Mouse (Mus musculus) left cerebral cortex, postnatal 14 days (tissue): ENCODE data around the gene Nup107. TPM values are rescaled to one million over a fixed set of nuclear protein-coding genes. Genes with fewer than 3 reads are reported as not detected.

Experiments used
- DNase-seq, 2 experiments: peaks; one replicate each; pipeline ENCODE4 v3.0.0; 2021 to 2022; ENCODE audit warnings: low spot score in 2 of 2, mixed read lengths in 1 of 2
- intact Hi-C: fragments of 180-260 bp; cut with DNase I; formaldehyde crosslinking; loops from one replicate; pipeline ENCODE4 v1.15.1; 2025
- total RNA-seq, 2 experiments: library from RNA; stranded (reverse); gene quantifications; 2 replicates each; pipeline ENCODE4 v1.2.3; 2021

Nup107 gene
- total RNA-seq, 2 experiments from 2014 or later: 15.5 to 19.9 TPM

DNA sequence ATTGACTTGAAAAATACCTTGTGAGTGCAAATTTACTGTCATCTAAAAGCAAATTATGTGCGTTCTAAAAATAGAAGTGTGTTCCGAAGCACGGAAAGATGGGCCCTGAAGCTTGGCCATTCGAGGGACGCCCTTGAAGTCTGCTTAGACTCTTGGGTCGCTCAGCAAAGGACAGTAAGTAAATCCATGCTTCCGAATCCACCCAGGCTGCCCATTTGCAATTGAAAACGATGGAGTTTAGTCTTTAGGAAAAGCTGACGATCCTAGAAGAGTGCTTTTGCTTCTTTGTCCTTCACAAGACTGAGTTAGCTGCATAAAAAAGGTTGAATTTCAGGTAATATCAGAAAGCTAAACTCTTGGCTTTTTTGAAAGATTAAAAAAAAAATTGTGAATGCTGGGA is 13.4 kb upstream of the Nup107 start:
- intact Hi-C loops: no loop called here
- no peak for DNase-seq

DNA sequence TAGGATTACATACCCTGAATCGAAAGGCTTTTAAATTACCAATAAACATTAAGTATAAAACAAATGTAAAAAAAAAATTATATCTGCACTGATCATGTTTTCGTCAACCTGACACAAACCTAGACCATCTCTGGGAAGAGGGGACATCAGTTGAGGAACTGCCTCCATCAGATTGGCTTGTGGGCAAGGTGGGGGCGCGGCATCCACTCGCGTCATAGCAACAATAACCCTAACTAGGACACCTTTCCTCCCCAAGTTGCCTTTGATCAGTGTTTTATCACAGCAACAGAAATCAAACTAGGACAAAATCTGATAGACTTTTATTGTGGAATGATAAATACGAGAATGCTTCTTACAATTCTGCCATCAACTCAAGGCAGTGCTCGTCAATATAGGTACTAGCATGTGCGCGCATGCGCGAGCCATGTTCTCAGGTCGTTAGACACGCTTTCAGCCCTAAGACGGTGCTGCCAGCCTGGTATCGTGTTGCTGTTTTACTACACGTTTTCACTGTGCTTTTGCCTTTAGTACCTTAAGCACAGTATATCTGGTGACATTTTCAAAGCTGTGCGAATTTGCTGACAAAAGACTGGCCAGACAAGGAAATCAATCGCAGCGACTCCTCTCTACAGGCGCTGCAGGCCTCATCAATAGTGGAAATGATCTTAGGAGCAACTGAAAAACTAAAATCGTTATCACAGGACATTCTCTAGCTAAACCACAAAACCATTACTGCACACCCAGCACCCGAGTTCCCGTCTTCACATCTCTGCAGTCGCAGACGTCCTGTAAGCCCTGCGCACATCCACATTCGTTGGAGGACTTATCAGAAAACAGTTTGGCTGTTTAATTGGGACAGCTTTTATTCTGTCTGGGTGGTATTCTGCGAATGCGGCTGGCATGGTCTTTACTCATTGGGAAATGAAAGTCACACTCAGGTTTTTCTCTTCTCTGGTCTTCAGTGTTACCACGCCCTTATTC is 11.7 kb upstream of the Nup107 start:
- DNase-seq: no peak
- intact Hi-C loops: no loop called here

GRCm38 (mm10) chr10:117801886-117802285 is 9.4 kb upstream of the Nup107 start:
- intact Hi-C loops: no loop called here
- no peak for DNase-seq

- intact Hi-C loops: no loop called here
Observed at GRCm38 (mm10) chr10:117799806-117800205, 7.3 kb upstream of the Nup107 start.

DNA sequence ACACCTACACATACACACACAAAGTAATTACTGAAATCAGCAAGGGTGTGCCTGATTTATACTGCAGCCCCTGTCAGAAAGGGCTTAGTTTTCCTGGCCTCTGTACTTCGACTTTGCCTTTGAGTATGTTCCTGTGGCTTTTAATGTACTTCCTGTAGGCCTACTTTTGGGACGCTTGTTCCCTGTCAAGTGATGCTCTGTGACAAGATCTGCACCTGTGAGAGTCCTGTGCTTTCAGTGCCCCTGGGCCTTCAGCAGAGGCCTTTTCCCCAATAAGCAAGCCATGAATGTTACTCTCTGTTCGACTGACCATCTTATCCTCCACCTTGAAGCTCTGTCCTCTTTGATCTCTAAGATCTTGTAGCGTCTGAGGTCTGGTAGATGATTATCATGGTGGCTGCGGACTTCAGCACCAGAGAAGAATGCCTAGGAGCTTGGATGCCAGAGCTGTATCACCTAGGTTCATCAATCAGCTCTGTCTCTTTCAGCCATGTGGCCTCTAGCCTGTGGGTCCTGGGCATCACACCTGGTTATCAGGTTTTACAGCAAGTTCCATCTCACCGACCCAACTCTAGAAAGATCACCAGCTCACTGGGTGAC is 6.0 kb upstream of the Nup107 start:
- intact Hi-C loops: no loop called here
- no peak for DNase-seq

More at GRCm38 (mm10) chr10:117799806-117800205, 7.3 kb upstream of the Nup107 start:
- DNase-seq: no peak

GRCm38 (mm10) chr10:117797684-117798083 is 5.2 kb upstream of the Nup107 start:
- DNase-seq: no peak
- intact Hi-C loops: no loop called here

DNA sequence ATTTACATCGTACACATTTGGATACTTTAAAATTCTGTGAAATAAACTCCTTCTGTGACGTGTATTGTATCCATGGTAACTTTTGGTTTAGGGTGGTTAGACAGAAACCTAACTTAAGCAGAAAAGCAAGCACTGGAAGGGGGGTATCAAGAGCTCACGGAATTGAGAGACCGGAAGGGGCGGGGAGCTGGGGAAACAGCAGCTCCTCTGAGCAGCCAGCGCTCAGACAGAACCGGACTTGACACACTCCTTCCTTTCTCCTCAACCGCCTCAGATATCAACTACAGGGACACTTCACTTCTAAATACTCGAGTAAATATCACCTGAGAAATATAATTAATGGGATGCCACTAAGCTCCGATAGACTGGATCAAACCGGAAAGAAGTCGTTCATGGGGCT is 4.6 kb upstream of the Nup107 start:
- no peak for DNase-seq
- intact Hi-C loops: no loop called here

DNA sequence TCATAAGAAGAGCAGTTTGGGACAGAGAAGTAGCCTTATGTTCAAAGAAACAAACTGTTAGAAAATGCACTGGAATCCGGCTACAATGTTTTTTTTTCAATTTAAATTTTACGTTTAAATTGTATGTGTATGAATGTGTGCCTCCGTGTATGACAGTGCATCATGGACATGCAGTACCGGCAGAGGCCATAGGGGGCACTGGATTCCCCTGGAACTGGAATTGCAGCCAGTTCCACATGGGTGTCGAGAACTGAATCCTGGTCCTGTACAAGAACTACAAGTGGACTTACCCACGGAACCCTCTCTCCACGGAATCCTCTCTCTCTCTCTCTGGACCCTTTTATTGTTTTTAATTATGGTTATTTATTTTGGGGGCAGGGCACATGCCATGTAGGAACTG is 3.7 kb upstream of the Nup107 start:
- intact Hi-C loops: no loop called here
- DNase-seq: no peak

DNA sequence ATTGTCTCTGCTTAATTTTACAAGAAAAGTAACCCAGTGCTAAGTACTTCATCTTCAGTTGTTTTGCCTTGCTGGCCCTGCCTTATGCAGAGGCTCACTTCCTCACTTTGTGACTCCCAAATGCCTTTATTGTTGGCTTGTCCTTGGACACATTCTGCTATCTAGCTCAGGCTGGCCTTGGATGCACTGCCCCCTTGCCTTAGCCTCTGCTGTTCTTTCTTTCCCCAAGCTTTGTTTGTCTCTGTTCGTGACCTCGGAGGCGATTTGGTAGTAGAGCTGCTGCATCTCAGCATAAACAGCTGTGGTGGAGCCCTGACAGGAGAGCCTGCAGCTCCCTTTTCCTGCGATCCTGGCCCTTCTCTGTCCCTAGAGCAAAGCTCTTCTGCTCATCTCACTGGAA is 2.7 kb upstream of the Nup107 start:
- intact Hi-C loops: no loop called here
- no peak for DNase-seq

- intact Hi-C loops: loop anchor here (2.0 to 5.0 kb wide), 2 partner anchors 51 to 314 kb away; no protein-coding TSS in a partner anchor
- no peak for DNase-seq
Observed at GRCm38 (mm10) chr10:117793436-117794030, 1.0 kb upstream of the Nup107 start.

DNA sequence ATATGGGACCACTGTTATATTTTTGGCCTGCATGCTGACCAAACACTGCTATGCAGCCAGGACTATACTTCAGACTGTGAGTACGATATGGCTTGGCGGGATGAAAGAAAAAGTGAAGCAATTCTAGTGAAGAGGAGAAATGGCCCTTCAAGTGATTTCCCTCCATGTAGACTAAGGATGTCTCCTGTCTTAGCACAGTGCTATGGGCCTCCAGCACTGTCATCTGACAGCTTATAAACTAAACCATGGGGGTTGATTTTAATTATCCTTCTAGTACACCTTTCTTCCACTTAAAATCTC is 1.4 kb downstream of the Nup107 start:
- intact Hi-C loops: loop anchor here (5.0 kb wide), 1 partner anchor 316 kb away; no protein-coding TSS in a partner anchor
- DNase-seq: no peak

DNA sequence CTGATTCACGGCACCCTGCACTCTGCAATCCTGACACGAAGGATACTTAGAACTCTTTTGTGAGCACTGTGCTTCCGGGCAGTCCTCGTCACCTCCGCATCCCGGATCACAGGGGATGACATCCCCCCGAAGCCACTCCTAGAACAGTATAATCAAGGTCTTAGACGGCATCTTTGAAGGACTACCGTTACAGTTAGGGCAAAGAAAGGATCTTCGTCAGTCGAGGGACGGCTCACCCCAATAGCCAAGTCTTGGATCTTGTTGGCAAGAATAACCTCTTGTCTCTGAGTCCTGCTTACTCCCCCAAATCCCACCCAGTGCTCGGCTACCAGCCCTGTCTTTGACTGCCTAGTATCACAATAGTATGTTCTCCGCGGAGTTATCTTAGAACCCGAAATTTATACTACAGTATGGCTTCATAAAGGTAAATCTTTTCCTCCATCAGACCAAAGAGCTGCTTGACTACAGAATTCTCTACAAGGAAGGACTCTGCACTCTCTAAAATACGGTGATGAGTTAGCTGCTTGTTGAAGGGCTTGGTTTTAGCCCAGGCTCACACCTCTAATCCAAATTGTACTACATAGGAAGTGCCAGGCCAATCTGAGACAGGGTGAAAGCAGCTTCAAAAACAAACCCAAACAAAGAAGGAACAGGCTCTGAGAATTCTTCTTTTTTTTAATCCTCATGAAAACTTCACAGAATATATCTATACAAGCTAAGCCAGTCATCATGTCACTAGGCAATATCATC is 1.9 kb downstream of the Nup107 start:
- no peak for DNase-seq
- intact Hi-C loops: loop anchor here (5.0 kb wide), 1 partner anchor 317 kb away; no protein-coding TSS in a partner anchor

DNA sequence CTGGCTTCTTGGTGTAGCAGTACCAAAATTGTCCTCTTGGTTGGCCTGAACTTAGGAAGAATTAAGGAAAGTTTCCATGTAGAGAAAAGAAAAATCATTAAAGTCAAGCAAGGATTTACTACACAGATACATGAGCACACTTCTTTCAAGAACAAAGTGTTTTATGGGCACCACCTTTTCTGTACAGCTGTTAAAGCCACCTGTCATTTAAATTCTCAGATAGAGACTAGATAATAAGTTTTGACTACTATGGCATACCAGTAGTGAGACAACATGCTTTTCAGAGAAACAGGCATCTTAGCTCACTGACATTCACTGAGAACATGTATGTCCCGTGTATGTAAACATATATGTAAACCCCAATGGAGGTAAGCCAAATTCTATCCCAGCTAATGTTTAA is 2.5 kb downstream of the Nup107 start:
- intact Hi-C loops: loop anchor here (5.0 kb wide), 1 partner anchor 317 kb away; no protein-coding TSS in a partner anchor

GRCm38 (mm10) chr10:117784646-117785045 is 7.9 kb downstream of the Nup107 start:
- no peak for DNase-seq
- intact Hi-C loops: no loop called here

More for the DNA sequence above, 2.5 kb downstream of the Nup107 start:
- DNase-seq: no peak

DNA sequence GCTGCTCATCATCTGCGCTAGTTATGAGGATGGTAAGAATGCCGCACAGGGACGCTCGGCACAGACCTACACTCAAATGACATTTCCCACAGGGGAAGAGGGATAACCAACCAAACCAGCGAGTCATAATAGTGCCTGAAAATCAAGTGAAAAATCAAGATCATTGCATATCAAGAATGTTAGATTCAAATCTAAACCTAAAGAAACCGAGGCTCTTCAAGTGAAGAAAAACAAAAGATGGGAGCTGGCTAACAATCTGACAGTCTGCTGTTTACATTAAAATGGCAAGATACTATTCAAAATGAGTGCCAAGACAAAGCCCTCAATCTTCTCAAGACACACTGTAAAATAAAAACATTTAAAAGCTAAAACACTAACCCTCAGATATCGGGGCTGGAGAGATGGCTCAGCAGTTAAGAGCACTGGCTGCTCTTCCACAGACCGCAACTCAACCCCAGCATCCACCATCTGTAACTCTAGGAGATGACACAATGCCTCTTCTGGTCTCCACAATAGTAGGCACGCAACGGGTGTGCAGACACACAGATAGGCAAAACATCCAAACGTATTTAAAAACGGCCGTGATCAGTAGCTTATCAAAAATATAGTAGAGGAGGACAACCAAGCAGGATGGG is 8.6 kb downstream of the Nup107 start:
- no peak for DNase-seq
- intact Hi-C loops: no loop called here

DNA sequence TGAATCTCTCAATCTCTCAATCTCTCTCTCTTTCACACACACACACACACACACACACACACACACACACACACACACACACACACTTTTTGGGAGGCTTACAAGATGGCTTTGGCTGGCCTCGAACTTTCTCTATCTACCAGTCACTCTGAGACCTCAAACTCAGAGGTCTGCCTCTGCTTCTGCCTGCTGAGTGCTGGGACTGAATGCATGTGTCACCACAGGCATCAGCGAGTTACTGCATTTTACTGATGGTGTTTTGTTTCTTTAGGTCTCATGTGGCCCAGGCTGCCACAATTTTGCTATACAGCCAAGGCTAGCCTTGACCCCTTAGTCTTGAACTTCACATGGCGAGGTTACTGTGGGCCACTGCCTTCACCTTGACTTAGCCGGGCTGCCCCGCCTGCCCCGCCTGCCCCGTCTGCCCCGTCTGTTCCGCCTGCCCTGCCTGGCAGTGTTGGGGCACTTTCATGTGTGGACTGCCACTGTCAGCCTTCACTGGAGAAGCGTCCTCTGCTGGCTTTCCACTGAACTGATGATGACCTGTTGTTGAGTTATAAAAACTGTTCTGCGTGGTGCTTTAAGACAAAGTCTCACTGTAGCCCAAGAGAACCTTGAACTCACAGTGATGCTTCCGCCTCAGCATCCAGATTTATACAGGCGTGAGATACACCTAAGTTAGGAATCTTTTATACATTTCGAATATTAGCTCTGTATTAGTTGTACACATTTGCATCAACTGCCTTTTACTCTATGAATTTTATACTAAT is 9.8 kb downstream of the Nup107 start:
- intact Hi-C loops: no loop called here
- no peak for DNase-seq

- intact Hi-C loops: no loop called here
- no peak for DNase-seq
Observed at GRCm38 (mm10) chr10:117782056-117782455, 10.4 kb downstream of the Nup107 start.

DNA sequence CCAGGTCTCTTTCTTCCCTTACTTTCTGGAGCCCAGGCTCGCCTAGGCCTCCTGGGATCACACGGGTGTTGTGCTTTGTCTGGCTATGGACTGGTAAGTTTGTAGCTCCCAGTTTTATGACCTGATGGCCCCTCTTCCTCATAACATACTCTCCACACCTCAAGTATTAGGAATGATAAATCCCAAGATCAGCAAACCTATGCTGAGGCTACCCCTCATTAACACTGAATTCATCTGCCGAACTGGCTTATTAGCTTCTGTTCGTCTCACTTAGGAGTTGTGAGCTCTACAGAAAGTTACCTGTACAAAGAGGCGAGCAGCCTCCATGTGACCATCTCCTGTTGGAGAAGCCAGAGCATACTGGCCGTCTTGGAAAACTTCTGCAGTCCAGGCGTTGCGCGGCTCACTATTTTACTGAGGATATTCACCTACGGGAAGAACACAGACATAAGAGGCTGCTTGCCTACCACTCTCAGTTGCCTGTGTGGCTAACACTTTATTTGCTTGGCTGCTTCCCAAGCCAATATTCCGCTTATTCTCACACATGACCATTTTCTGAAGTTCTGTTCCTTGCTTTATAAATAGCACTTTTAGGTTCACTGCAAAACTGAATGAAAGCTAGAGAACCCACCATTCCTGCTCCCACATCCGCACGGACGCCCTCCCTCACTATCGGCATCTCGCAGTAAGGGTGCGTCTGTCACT is 11.3 kb downstream of the Nup107 start:
- no peak for DNase-seq
- intact Hi-C loops: no loop called here
